8 mouse cellular contexts compared by ENCODE assay signal in genomic region chr3:107758638-107759037, GRCm38 (mm10). TPM values are rescaled to one million over a fixed set of nuclear protein-coding genes. Genes with fewer than 3 reads are reported as not detected.
DNase-seq lines count a peak whose midpoint lies in the region; ATAC-seq lines count a peak whose summit lies in the region.

No protein-coding gene starts in this region.

- H3K4me2 ChIP-seq in hindbrain, embryonic 12.5 days (replicated peaks): peak overlapping the region; percentile 85

- H3K4me1 ChIP-seq in hindbrain, embryonic 12.5 days: peaks cover 19% of the 10 kb centered on the region
- peaks cover 48% of the 10 kb centered on the region for H3K4me1 ChIP-seq in midbrain, embryonic 10.5 days

- H3K27ac ChIP-seq in hindbrain, embryonic 12.5 days: no peak overlapping the region
- peak overlapping the region; percentile 96 for H3K27ac ChIP-seq in midbrain, embryonic 10.5 days (replicated peaks)

- 35% methylated on average over 3 of the region's 3 CpGs for WGBS in hindbrain, embryonic 12.5 days
- WGBS in midbrain, embryonic 10.5 days: 45% methylated on average over 3 of the region's 3 CpGs

- peak; percentile 32 for DNase-seq in cerebellum, adult 11-12 months
- DNase-seq in right cerebral cortex, adult 18-20 months: peak; percentile 45
- DNase-seq in right cerebral cortex, postnatal 36 days (ENCODE audit: low spot score in 2 of 2): no peak
- DNase-seq in midbrain, embryonic 10.5 days (ENCODE audit: low spot score): peak; percentile 22
- no peak for DNase-seq in thymus, postnatal 14 days
- no peak for DNase-seq in frontal cortex, postnatal 25 days (ENCODE audit: low spot score in 2 of 2)

- no peak for ATAC-seq in cerebellum, adult (ENCODE audit: insufficient number of reproducible peaks, low FRiP score, low TSS enrichment)
- ATAC-seq in hindbrain, embryonic 12.5 days (ENCODE audit: low FRiP score): no peak

- H3K36me3 ChIP-seq in hindbrain, embryonic 12.5 days: no peaks in the 10 kb centered on the region
- peaks cover 6% of the 10 kb centered on the region for H3K36me3 ChIP-seq in midbrain, embryonic 10.5 days

- no peak overlapping the region for H3K9ac ChIP-seq in hindbrain, embryonic 12.5 days

- no peaks in the 10 kb centered on the region for H3K27me3 ChIP-seq in hindbrain, embryonic 12.5 days
- peaks cover 20% of the 10 kb centered on the region for H3K27me3 ChIP-seq in midbrain, embryonic 10.5 days (ENCODE audit: low read depth, poor library complexity, severe bottlenecking)

- H3K4me3 ChIP-seq in hindbrain, embryonic 12.5 days: peak overlapping the region; percentile 48
- peak overlapping the region; percentile 80 for H3K4me3 ChIP-seq in midbrain, embryonic 10.5 days

- no peaks in the 10 kb centered on the region for H3K9me3 ChIP-seq in hindbrain, embryonic 12.5 days (replicated peaks)
- H3K9me3 ChIP-seq in midbrain, embryonic 10.5 days (replicated peaks): no peaks in the 10 kb centered on the region

RNA-seq across cellular contexts. Expression of gene Csf1, which starts 1.6 kb away (rescaled TPM):
- 8.8 and 9.2 TPM in 2 replicates for polyA plus RNA-seq in hindbrain, embryonic 12.5 days (2016; fragmentation: Nextera tagmentation; extraction: Ambion mirVana)
- polyA plus RNA-seq in midbrain, embryonic 10.5 days (2016; fragmentation: Nextera tagmentation; extraction: Ambion mirVana): 6.5 and 7.7 TPM in 2 replicates

Comparison
In these comparisons a context has a peak if more than half of its experiments do, and no peak if none do; other contexts are left out.
1. DNase-seq: peak in cerebellum, adult 11-12 months (single experiment), right cerebral cortex, adult 18-20 months (single experiment) and midbrain, embryonic 10.5 days (single experiment); none in right cerebral cortex, postnatal 36 days (0 of 2), thymus, postnatal 14 days (single experiment) and frontal cortex, postnatal 25 days (0 of 2).